Mouse (Mus musculus) embryonic fibroblast, embryonic 13.5 days (primary cell): ENCODE data around the gene Btbd18.

Experiments used
- CTCF ChIP-seq: IDR thresholded peaks from 2 replicates; pipeline ENCODE4 v1.5.1; 2011; ENCODE audit warnings: mild to moderate bottlenecking, control low read depth, low read length, moderate library complexity, borderline replicate concordance; ENCODE audit not compliant: insufficient read depth
- POLR2A ChIP-seq: IDR thresholded peaks from 2 replicates; pipeline ENCODE4 v1.6.1; 2011; ENCODE audit warnings: low read depth, mild to moderate bottlenecking, control low read depth, low read length, moderate library complexity

DNA sequence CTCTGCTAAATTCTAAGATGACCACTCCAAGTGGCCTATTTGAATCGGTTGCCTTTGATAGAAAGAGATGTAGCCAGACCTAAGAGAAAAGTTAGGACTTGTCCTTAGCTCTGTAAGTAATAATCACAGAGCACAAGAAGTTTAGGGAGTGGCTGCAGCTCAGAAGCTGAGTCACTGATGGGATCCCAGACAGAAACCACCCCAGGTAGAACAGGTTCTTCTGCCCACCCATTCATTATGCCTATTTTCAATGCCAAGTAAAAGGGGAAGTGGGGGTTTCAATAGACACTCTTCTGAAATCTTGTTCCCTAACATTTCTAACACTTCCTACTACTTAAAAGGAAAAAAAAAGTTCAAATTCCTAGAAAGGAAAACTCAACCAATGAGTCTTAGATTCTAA lies 46.4 kb downstream of the Btbd18 start:
- TF ChIP-seq POLR2A (no peak), CTCF (no peak)
